Mouse (Mus musculus) hindbrain, embryonic 11.5 days (tissue): ENCODE data around the gene Asb15. TPM values are rescaled to one million over a fixed set of nuclear protein-coding genes. Genes with fewer than 3 reads are reported as not detected.
A peak's percentile ranks its signal among the peaks of the same experiment; 100 is the strongest.

ENCODE experiments used
- ATAC-seq: fragments of 200-750 bp; cut with Nextera tagmentation; 2 replicates; pipeline ENCODE4 v1.8.0; 2017; ENCODE audit warnings: mild to moderate bottlenecking, moderate TSS enrichment, moderate library complexity; ENCODE audit not compliant: low FRiP score
- DNase-seq: peaks from one replicate; pipeline ENCODE4 v3.0.0-alpha.2; 2015; ENCODE audit warnings: low spot score
- H3K27ac ChIP-seq: fragments of 300-500 bp; sonication (generic); 2 replicates; pipeline ENCODE4 v1.5.1; 2014; ENCODE audit warnings: mild to moderate bottlenecking, low read depth, low read length
- H3K27me3 ChIP-seq: fragments of 300-500 bp; sonication (generic); 2 replicates; pipeline ENCODE4 v1.6.1; 2014; ENCODE audit warnings: mild to moderate bottlenecking, low read length, moderate library complexity, mixed read lengths; ENCODE audit not compliant: control insufficient read depth, insufficient read depth
- H3K36me3 ChIP-seq: fragments of 300-500 bp; sonication (generic); 2 replicates; pipeline ENCODE4 v1.6.1; 2014; ENCODE audit warnings: mild to moderate bottlenecking, low read length, moderate library complexity, mixed read lengths; ENCODE audit not compliant: control insufficient read depth, insufficient read depth
- H3K4me1 ChIP-seq: fragments of 300-500 bp; sonication (generic); replicated peaks from 2 replicates; pipeline ENCODE4 v1.6.1; 2014; ENCODE audit warnings: low read length, mixed read lengths; ENCODE audit not compliant: control insufficient read depth, insufficient read depth
- H3K4me2 ChIP-seq: fragments of 300-500 bp; sonication (generic); replicated peaks from 2 replicates; pipeline ENCODE4 v1.6.1; 2014; ENCODE audit warnings: mild to moderate bottlenecking, low read depth, low read length
- H3K4me3 ChIP-seq: fragments of 300-500 bp; sonication (generic); 2 replicates; pipeline ENCODE4 v1.5.1; 2014; ENCODE audit warnings: low read depth, low read length
- H3K9ac ChIP-seq: fragments of 300-500 bp; sonication (generic); 2 replicates; pipeline ENCODE4 v1.6.1; 2014; ENCODE audit warnings: low read depth, low read length
- H3K9me3 ChIP-seq: fragments of 300-500 bp; sonication (generic); 2 replicates; pipeline ENCODE4 v1.6.1; 2016; ENCODE audit warnings: low read length; ENCODE audit not compliant: control insufficient read depth
- WGBS: fragments of 180-500 bp; shearing (Covaris S2); extraction: QIAGEN DNeasy Blood & Tissue Kit; methylation state at CpG from one replicate; pipeline ENCODE4 v1.1.7; 2014; 5-methylcytosine and 5-hydroxymethylcytosine counted together
- polyA plus RNA-seq: library from polyadenylated mRNA; unstranded; fragments of >200 nt; fragmentation: Nextera tagmentation; extraction: Ambion mirVana; gene quantifications from 2 replicates; pipeline ENCODE4 v1.2.1, GENCODE M21; 2014

Gene Asb15
- polyA plus RNA-seq, 1 experiment from 2014 or later: not detected

GRCm38 (mm10) chr6:24530166-24530565 lies 2.2 kb downstream of the Asb15 start:
- H3K36me3 ChIP-seq: no peaks in the 10 kb centered on the region

GRCm38 (mm10) chr6:24530711-24531420 lies 2.9 kb downstream of the Asb15 start:
- Histone ChIP-seq H3K27me3 (no peaks in the 10 kb centered on the region), H3K9ac (no peak overlapping the region), H3K4me2 (peak overlapping the region; percentile 18), H3K4me1 (no peaks in the 10 kb centered on the region), H3K4me3 (no peak overlapping the region), H3K27ac (no peak overlapping the region), H3K9me3 (no peaks in the 10 kb centered on the region), H3K36me3 (no peaks in the 10 kb centered on the region)
- DNase-seq (no peak), ATAC-seq (no peak)
- 56% methylated on average over 11 of the region's 11 CpGs for WGBS

More at GRCm38 (mm10) chr6:24530166-24530565, 2.2 kb downstream of the Asb15 start:
- Histone ChIP-seq H3K4me2 (peak overlapping the region; percentile 18; the same call in 1 of the 2 replicates), H3K27ac (no peak overlapping the region), H3K9ac (no peak overlapping the region), H3K27me3 (no peaks in the 10 kb centered on the region), H3K4me3 (no peak overlapping the region), H3K4me1 (no peaks in the 10 kb centered on the region), H3K9me3 (no peaks in the 10 kb centered on the region)
- ATAC-seq (no peak), DNase-seq (peak; percentile 62)
- WGBS: 23% methylated on average over 4 of the region's 4 CpGs

GRCm38 (mm10) chr6:24532804-24533203 lies 4.9 kb downstream of the Asb15 start:
- no peaks in the 10 kb centered on the region for H3K36me3 ChIP-seq
- H3K27ac ChIP-seq: no peak overlapping the region
- no peak overlapping the region for H3K9ac ChIP-seq
- H3K27me3 ChIP-seq: no peaks in the 10 kb centered on the region
- ATAC-seq (no peak), DNase-seq (no peak)
- 85% methylated on average over 3 of the region's 3 CpGs for WGBS
- H3K4me3 ChIP-seq: no peak overlapping the region
- no peaks in the 10 kb centered on the region for H3K4me1 ChIP-seq
- no peak overlapping the region for H3K4me2 ChIP-seq
- no peaks in the 10 kb centered on the region for H3K9me3 ChIP-seq

- no peak for ATAC-seq
- H3K4me3 ChIP-seq: no peak overlapping the region
- DNase-seq: no peak
- no peaks in the 10 kb centered on the region for H3K4me1 ChIP-seq
- WGBS: 94% methylated on average over 3 of the region's 3 CpGs
- no peak overlapping the region for H3K27ac ChIP-seq
- H3K9ac ChIP-seq: no peak overlapping the region
- no peak overlapping the region for H3K4me2 ChIP-seq
- H3K9me3 ChIP-seq: no peaks in the 10 kb centered on the region
- H3K36me3 ChIP-seq: no peaks in the 10 kb centered on the region
- no peaks in the 10 kb centered on the region for H3K27me3 ChIP-seq
These were observed 10.5 kb downstream of the Asb15 start for GRCm38 (mm10) chr6:24538435-24538834.

- Histone ChIP-seq H3K27me3 (no peaks in the 10 kb centered on the region), H3K36me3 (no peaks in the 10 kb centered on the region), H3K4me2 (no peak overlapping the region), H3K9me3 (no peaks in the 10 kb centered on the region), H3K4me3 (no peak overlapping the region), H3K9ac (no peak overlapping the region), H3K27ac (no peak overlapping the region), H3K4me1 (no peaks in the 10 kb centered on the region)
- DNase-seq: no peak
- WGBS: 83% methylated on average over 4 of the region's 4 CpGs
- ATAC-seq: no peak
These were observed 12.2 kb downstream of the Asb15 start for GRCm38 (mm10) chr6:24540106-24540505.

- ATAC-seq: no peak
These were observed 14.4 kb downstream of the Asb15 start for GRCm38 (mm10) chr6:24542393-24542792.

GRCm38 (mm10) chr6:24543119-24543591 lies 15.2 kb downstream of the Asb15 start:
- DNase-seq: no peak
- Histone ChIP-seq H3K4me1 (no peaks in the 10 kb centered on the region), H3K9ac (no peak overlapping the region), H3K27ac (no peak overlapping the region), H3K27me3 (no peaks in the 10 kb centered on the region), H3K4me3 (no peak overlapping the region), H3K36me3 (no peaks in the 10 kb centered on the region), H3K4me2 (no peak overlapping the region), H3K9me3 (no peaks in the 10 kb centered on the region)
- WGBS: 74% methylated on average over 6 of the region's 6 CpGs
- ATAC-seq: no peak

More at GRCm38 (mm10) chr6:24542393-24542792, 14.4 kb downstream of the Asb15 start:
- no peaks in the 10 kb centered on the region for H3K4me1 ChIP-seq
- no peaks in the 10 kb centered on the region for H3K9me3 ChIP-seq
- no peak for DNase-seq
- H3K27ac ChIP-seq: no peak overlapping the region
- H3K27me3 ChIP-seq: no peaks in the 10 kb centered on the region
- no peaks in the 10 kb centered on the region for H3K36me3 ChIP-seq
- no peak overlapping the region for H3K9ac ChIP-seq
- no peak overlapping the region for H3K4me2 ChIP-seq
- no peak overlapping the region for H3K4me3 ChIP-seq

- no peaks in the 10 kb centered on the region for H3K9me3 ChIP-seq
- DNase-seq (no peak), ATAC-seq (no peak)
- no peaks in the 10 kb centered on the region for H3K27me3 ChIP-seq
- no peaks in the 10 kb centered on the region for H3K36me3 ChIP-seq
- no peak overlapping the region for H3K27ac ChIP-seq
- H3K9ac ChIP-seq: no peak overlapping the region
- WGBS: 87% methylated on average over 1 of the region's 1 CpGs
- H3K4me1 ChIP-seq: no peaks in the 10 kb centered on the region
- H3K4me3 ChIP-seq: no peak overlapping the region
- H3K4me2 ChIP-seq: no peak overlapping the region
These were observed 18.9 kb downstream of the Asb15 start for GRCm38 (mm10) chr6:24546716-24547420.

GRCm38 (mm10) chr6:24549801-24550200 lies 21.9 kb downstream of the Asb15 start:
- H3K4me1 ChIP-seq: no peaks in the 10 kb centered on the region
- no peak overlapping the region for H3K4me2 ChIP-seq
- no peaks in the 10 kb centered on the region for H3K27me3 ChIP-seq
- H3K4me3 ChIP-seq: no peak overlapping the region
- no peak overlapping the region for H3K27ac ChIP-seq
- WGBS: 94% methylated on average over 2 of the region's 2 CpGs
- no peak for DNase-seq
- H3K9me3 ChIP-seq: no peaks in the 10 kb centered on the region
- no peaks in the 10 kb centered on the region for H3K36me3 ChIP-seq
- no peak overlapping the region for H3K9ac ChIP-seq
- ATAC-seq: no peak
